10 mouse cellular contexts compared by ENCODE assay signal in genomic region chr11:100411736-100412135, GRCm38 (mm10). TPM values are rescaled to one million over a fixed set of nuclear protein-coding genes. Genes with fewer than 3 reads are reported as not detected.
DNase-seq lines count a peak whose midpoint lies in the region; ATAC-seq and TF ChIP-seq lines count a peak whose summit lies in the region.
"Had no signal": no experiment of that assay in that cellular context is flagged by ENCODE, and none has a peak within 500 bp of the region (broad histone marks: within the 10 kb centered on the region; RNA-seq: fewer than 3 reads in every experiment).

No protein-coding gene starts in this region.

- H3K27me3 ChIP-seq in heart, embryonic 12.5 days (replicated peaks), result no peaks in the 10 kb centered on the region
- no peaks in the 10 kb centered on the region for H3K27me3 ChIP-seq in lung, embryonic 16.5 days (ENCODE audit: control insufficient read depth, insufficient read depth, low read depth, low read length)
- H3K27me3 ChIP-seq in lung, postnatal 0 days (replicated peaks; ENCODE audit: insufficient read depth, low read length), result no peaks in the 10 kb centered on the region
- H3K27me3 ChIP-seq in embryonic facial prominence, embryonic 13.5 days, result no peaks in the 10 kb centered on the region
- H3K27me3 ChIP-seq in stomach, postnatal 0 days (ENCODE audit: control insufficient read depth, insufficient read depth, low read length), result no peaks in the 10 kb centered on the region

- H3K4me1 ChIP-seq in heart, embryonic 12.5 days (replicated peaks), result peaks cover 38% of the 10 kb centered on the region
- H3K4me1 ChIP-seq in lung, embryonic 16.5 days (replicated peaks; ENCODE audit: control insufficient read depth, insufficient read depth, low read length), result peaks cover 33% of the 10 kb centered on the region
- peaks cover 20% of the 10 kb centered on the region for H3K4me1 ChIP-seq in lung, postnatal 0 days (ENCODE audit: insufficient read depth, low read depth, low read length)
- peaks cover 46% of the 10 kb centered on the region for H3K4me1 ChIP-seq in embryonic facial prominence, embryonic 13.5 days
- peaks cover 7% of the 10 kb centered on the region; the same call in 1 of the 2 replicates for H3K4me1 ChIP-seq in stomach, postnatal 0 days (replicated peaks; ENCODE audit: control insufficient read depth, insufficient read depth)

- 0 out of 2 replicates have a peak overlapping the region, but pooled peaks have one; percentile 4 for H3K27ac ChIP-seq in heart, embryonic 12.5 days (ENCODE audit: poor library complexity, severe bottlenecking)
- H3K27ac ChIP-seq in lung, embryonic 16.5 days (ENCODE audit: low read length), result no peak overlapping the region
- H3K27ac ChIP-seq in lung, postnatal 0 days (ENCODE audit: low read length), result no peak overlapping the region
- peak overlapping the region; percentile 39; the same call in 1 of the 2 replicates for H3K27ac ChIP-seq in embryonic facial prominence, embryonic 13.5 days
- peak overlapping the region; percentile 94 for H3K27ac ChIP-seq in stomach, postnatal 0 days (replicated peaks)
- H3K27ac ChIP-seq: hindbrain, embryonic 15.5 days had no signal

- DNase-seq in heart, adult 9 months (ENCODE audit: low spot score in 2 of 2), result no peak
- no peak for DNase-seq in lung, postnatal 0 days (ENCODE audit: low spot score)
- peak; percentile 75 for DNase-seq in stomach, postnatal 0 days (ENCODE audit: low spot score)
- DNase-seq in left cerebral cortex, postnatal 14 days (ENCODE audit: low spot score in 2 of 2), result no peak

- H3K4me3 ChIP-seq in heart, embryonic 12.5 days, result peak overlapping the region; percentile 76; the same call in 1 of the 2 replicates
- no peak overlapping the region for H3K4me3 ChIP-seq in lung, embryonic 16.5 days (ENCODE audit: low read length)
- H3K4me3 ChIP-seq in lung, postnatal 0 days (ENCODE audit: low read depth, low read length), result no peak overlapping the region
- H3K4me3 ChIP-seq in embryonic facial prominence, embryonic 13.5 days, result peak overlapping the region; percentile 77; the same call in 1 of the 2 replicates
- 0 out of 2 replicates have a peak overlapping the region, but pooled peaks have one; percentile 12 for H3K4me3 ChIP-seq in stomach, postnatal 0 days (ENCODE audit: low read depth, low read length)
- H3K4me3 ChIP-seq: hindbrain, embryonic 15.5 days had no signal

- no peak for TF ChIP-seq EP300 in lung, postnatal 0 days (IDR thresholded peaks at IDR 0.05)
- TF ChIP-seq EP300 in stomach, postnatal 0 days (optimal IDR thresholded peaks at IDR 0.05), result no peak

- no peak for TF ChIP-seq CTCF in lung, postnatal 0 days (IDR thresholded peaks at IDR 0.05)
- TF ChIP-seq CTCF in stomach, postnatal 0 days (IDR thresholded peaks at IDR 0.05; ENCODE audit: low read depth), result no peak

- peaks cover 36% of the 10 kb centered on the region for H3K36me3 ChIP-seq in heart, embryonic 12.5 days
- H3K36me3 ChIP-seq in lung, embryonic 16.5 days (ENCODE audit: control insufficient read depth, insufficient read depth, low read length), result peaks cover 11% of the 10 kb centered on the region
- H3K36me3 ChIP-seq in lung, postnatal 0 days (ENCODE audit: insufficient read depth, low read length), result peaks cover 5% of the 10 kb centered on the region; the same call in 1 of the 2 replicates
- H3K36me3 ChIP-seq in embryonic facial prominence, embryonic 13.5 days, result peaks cover 29% of the 10 kb centered on the region
- no peaks in the 10 kb centered on the region; the same call in 1 of the 2 replicates for H3K36me3 ChIP-seq in stomach, postnatal 0 days (ENCODE audit: control insufficient read depth, insufficient read depth, low read length)
- H3K36me3 ChIP-seq: hindbrain, embryonic 15.5 days had no signal

- ATAC-seq in heart, embryonic 12.5 days (ENCODE audit: insufficient number of reproducible peaks, low FRiP score), result no peak
- no peak for ATAC-seq in lung, embryonic 16.5 days (ENCODE audit: low read depth)
- ATAC-seq in lung, postnatal 0 days, result no peak
- ATAC-seq in embryonic facial prominence, embryonic 13.5 days (ENCODE audit: insufficient number of reproducible peaks, insufficient read depth, low FRiP score, low TSS enrichment, low read depth), result no peak
- ATAC-seq in stomach, postnatal 0 days (ENCODE audit: low FRiP score, low TSS enrichment), result peak; percentile 26; the same call in 1 of the 2 replicates
- ATAC-seq in CD4-positive, CD25-positive, alpha-beta regulatory T cell, adult 4 months, result no peak

- 49% methylated on average over 11 of the region's 11 CpGs for WGBS in heart, embryonic 12.5 days
- WGBS in lung, embryonic 16.5 days, result 66% methylated on average over 11 of the region's 11 CpGs
- WGBS in lung, postnatal 0 days, result 65% methylated on average over 11 of the region's 11 CpGs
- WGBS in embryonic facial prominence, embryonic 13.5 days, result 78% methylated on average over 11 of the region's 11 CpGs
- 46% methylated on average over 11 of the region's 11 CpGs for WGBS in stomach, postnatal 0 days

- H3K9me3 ChIP-seq in heart, embryonic 12.5 days (replicated peaks), result no peaks in the 10 kb centered on the region
- H3K9me3 ChIP-seq in lung, embryonic 16.5 days (ENCODE audit: control insufficient read depth, low read length), result no peaks in the 10 kb centered on the region
- H3K9me3 ChIP-seq in lung, postnatal 0 days (ENCODE audit: low read length), result no peaks in the 10 kb centered on the region
- no peaks in the 10 kb centered on the region for H3K9me3 ChIP-seq in embryonic facial prominence, embryonic 13.5 days
- H3K9me3 ChIP-seq in stomach, postnatal 0 days (ENCODE audit: control insufficient read depth, low read length), result no peaks in the 10 kb centered on the region
- H3K9me3 ChIP-seq: hindbrain, embryonic 15.5 days had no signal

- intact Hi-C loops in left cerebral cortex, postnatal 14 days (cut with DNase I), result no loop called here

- H3K4me2 ChIP-seq in heart, embryonic 12.5 days, result peak overlapping the region; percentile 82
- peak overlapping the region; percentile 79; the same call in 1 of the 2 replicates for H3K4me2 ChIP-seq in lung, embryonic 16.5 days (ENCODE audit: low read depth, low read length)
- no peak overlapping the region; the same call in 1 of the 2 replicates for H3K4me2 ChIP-seq in lung, postnatal 0 days (replicated peaks; ENCODE audit: low read depth, low read length)
- H3K4me2 ChIP-seq in embryonic facial prominence, embryonic 13.5 days, result peak overlapping the region; percentile 80
- H3K4me2 ChIP-seq in stomach, postnatal 0 days (replicated peaks; ENCODE audit: low read depth), result peak overlapping the region; percentile 79
- H3K4me2 ChIP-seq: hindbrain, embryonic 15.5 days had no signal

- peak overlapping the region; percentile 90; the same call in 1 of the 2 replicates for H3K9ac ChIP-seq in heart, embryonic 12.5 days
- H3K9ac ChIP-seq in lung, embryonic 16.5 days (ENCODE audit: low read length), result peak overlapping the region; percentile 91
- H3K9ac ChIP-seq in lung, postnatal 0 days (replicated peaks; ENCODE audit: low read depth), result no peak overlapping the region
- H3K9ac ChIP-seq in embryonic facial prominence, embryonic 13.5 days, result peak overlapping the region; percentile 88; the same call in 1 of the 2 replicates
- peak overlapping the region; percentile 18; the same call in 1 of the 2 replicates for H3K9ac ChIP-seq in stomach, postnatal 0 days (ENCODE audit: low read length)
- H3K9ac ChIP-seq: hindbrain, embryonic 15.5 days had no signal

RNA-seq across cellular contexts. Expression of gene P3h4, which starts 2.9 kb away (rescaled TPM):
- polyA plus RNA-seq in heart, embryonic 12.5 days (2016; fragmentation: Nextera tagmentation; extraction: Ambion mirVana), result 69.7 and 78.3 TPM in 2 replicates
- 68.3 and 68.8 TPM in 2 replicates for polyA plus RNA-seq in lung, embryonic 16.5 days (2015; fragmentation: Nextera tagmentation; extraction: Ambion mirVana)
- polyA plus RNA-seq in lung, postnatal 0 days (2015; fragmentation: Nextera tagmentation; extraction: Ambion mirVana), result 44.9 and 47.1 TPM in 2 replicates
- polyA plus RNA-seq in embryonic facial prominence, embryonic 13.5 days (2015; fragmentation: Nextera tagmentation; extraction: Ambion mirVana), result 52.2 and 57.2 TPM in 2 replicates
- polyA plus RNA-seq in stomach, postnatal 0 days (2015; fragmentation: Nextera tagmentation; extraction: Ambion mirVana), result 40.6 and 43.2 TPM in 2 replicates
- not detected for polyA plus RNA-seq in CD4-positive, CD25-positive, alpha-beta regulatory T cell, adult 4 months (2017; shearing (Covaris generic))
- total RNA-seq in left cerebral cortex, postnatal 14 days (2021), result 1 to 10 TPM; 5.7 to 5.8 TPM

RNA-seq across cellular contexts. Expression of gene Fkbp10, which starts 3.8 kb away (rescaled TPM):
- polyA plus RNA-seq in heart, embryonic 12.5 days (2016; fragmentation: Nextera tagmentation; extraction: Ambion mirVana), result 114 and 124 TPM in 2 replicates
- polyA plus RNA-seq in lung, embryonic 16.5 days (2015; fragmentation: Nextera tagmentation; extraction: Ambion mirVana), result 148 and 152 TPM in 2 replicates
- 75.6 and 86.5 TPM in 2 replicates for polyA plus RNA-seq in lung, postnatal 0 days (2015; fragmentation: Nextera tagmentation; extraction: Ambion mirVana)
- 125 and 134 TPM in 2 replicates for polyA plus RNA-seq in embryonic facial prominence, embryonic 13.5 days (2015; fragmentation: Nextera tagmentation; extraction: Ambion mirVana)
- 59.5 and 62.1 TPM in 2 replicates for polyA plus RNA-seq in stomach, postnatal 0 days (2015; fragmentation: Nextera tagmentation; extraction: Ambion mirVana)
- polyA plus RNA-seq in CD4-positive, CD25-positive, alpha-beta regulatory T cell, adult 4 months (2017; shearing (Covaris generic)), result not detected
- total RNA-seq in left cerebral cortex, postnatal 14 days (2021), result 10 to 100 TPM; 10.0 to 12.2 TPM
- total RNA-seq: common myeloid progenitor, adult 5-6 weeks had no signal

RNA-seq across cellular contexts. Expression of gene Jup, which starts 14.2 kb away (rescaled TPM):
- polyA plus RNA-seq in heart, embryonic 12.5 days (2016; fragmentation: Nextera tagmentation; extraction: Ambion mirVana), result 107 and 109 TPM in 2 replicates
- polyA plus RNA-seq in lung, embryonic 16.5 days (2015; fragmentation: Nextera tagmentation; extraction: Ambion mirVana), result 165 and 167 TPM in 2 replicates
- 231 and 251 TPM in 2 replicates for polyA plus RNA-seq in lung, postnatal 0 days (2015; fragmentation: Nextera tagmentation; extraction: Ambion mirVana)
- 104 TPM in 2 replicates for polyA plus RNA-seq in embryonic facial prominence, embryonic 13.5 days (2015; fragmentation: Nextera tagmentation; extraction: Ambion mirVana)
- 234 and 259 TPM in 2 replicates for polyA plus RNA-seq in stomach, postnatal 0 days (2015; fragmentation: Nextera tagmentation; extraction: Ambion mirVana)
- 1 to 10 TPM in 1 of 2 experiments, under 1 TPM in 1; 0.32 to 1.9 TPM for polyA plus RNA-seq in CD4-positive, CD25-positive, alpha-beta regulatory T cell, adult 4 months (2017; shearing (Covaris generic))
- total RNA-seq in left cerebral cortex, postnatal 14 days (2021), result 10 to 100 TPM; 38.1 to 49.8 TPM

RNA-seq across cellular contexts. Expression of gene Nt5c3b, which starts 29.9 kb away (rescaled TPM):
- polyA plus RNA-seq in heart, embryonic 12.5 days (2016; fragmentation: Nextera tagmentation; extraction: Ambion mirVana), result 101 and 104 TPM in 2 replicates
- polyA plus RNA-seq in lung, embryonic 16.5 days (2015; fragmentation: Nextera tagmentation; extraction: Ambion mirVana), result 126 and 129 TPM in 2 replicates
- polyA plus RNA-seq in lung, postnatal 0 days (2015; fragmentation: Nextera tagmentation; extraction: Ambion mirVana), result 56.3 and 57.6 TPM in 2 replicates
- polyA plus RNA-seq in embryonic facial prominence, embryonic 13.5 days (2015; fragmentation: Nextera tagmentation; extraction: Ambion mirVana), result 158 and 167 TPM in 2 replicates
- 69.6 and 70.7 TPM in 2 replicates for polyA plus RNA-seq in stomach, postnatal 0 days (2015; fragmentation: Nextera tagmentation; extraction: Ambion mirVana)
- 100 to 1,000 TPM; 126 to 156 TPM for polyA plus RNA-seq in CD4-positive, CD25-positive, alpha-beta regulatory T cell, adult 4 months (2017; shearing (Covaris generic))
- total RNA-seq in left cerebral cortex, postnatal 14 days (2021), result 10 to 100 TPM; 62.9 to 63.1 TPM

RNA-seq across cellular contexts. Expression of gene Klhl10, which starts 30.0 kb away (rescaled TPM):
- 0.65 and 0.76 TPM in 2 replicates for polyA plus RNA-seq in heart, embryonic 12.5 days (2016; fragmentation: Nextera tagmentation; extraction: Ambion mirVana)
- 0.60 and 0.73 TPM in 2 replicates for polyA plus RNA-seq in lung, embryonic 16.5 days (2015; fragmentation: Nextera tagmentation; extraction: Ambion mirVana)
- 0.38 and 0.43 TPM in 2 replicates for polyA plus RNA-seq in lung, postnatal 0 days (2015; fragmentation: Nextera tagmentation; extraction: Ambion mirVana)
- 1.1 and 1.7 TPM in 2 replicates for polyA plus RNA-seq in embryonic facial prominence, embryonic 13.5 days (2015; fragmentation: Nextera tagmentation; extraction: Ambion mirVana)
- 0.16 and 0.22 TPM in 2 replicates for polyA plus RNA-seq in stomach, postnatal 0 days (2015; fragmentation: Nextera tagmentation; extraction: Ambion mirVana)
- polyA plus RNA-seq in CD4-positive, CD25-positive, alpha-beta regulatory T cell, adult 4 months (2017; shearing (Covaris generic)), result under 1 TPM; 0.16 to 0.65 TPM
- 1 to 10 TPM; 1.4 to 2.2 TPM for total RNA-seq in left cerebral cortex, postnatal 14 days (2021)
- total RNA-seq: common myeloid progenitor, adult 5-6 weeks had no signal

Comparison
In these comparisons a context has a peak if more than half of its experiments do, and no peak if none do; other contexts are left out.
1. H3K27ac ChIP-seq: peak in heart, embryonic 12.5 days (single experiment), embryonic facial prominence, embryonic 13.5 days (single experiment) and stomach, postnatal 0 days (single experiment); none in lung, embryonic 16.5 days (single experiment) and lung, postnatal 0 days (single experiment).
2. H3K4me3 ChIP-seq: peak in heart, embryonic 12.5 days (single experiment), embryonic facial prominence, embryonic 13.5 days (single experiment) and stomach, postnatal 0 days (single experiment); none in lung, embryonic 16.5 days (single experiment) and lung, postnatal 0 days (single experiment).
3. RNA of gene P3h4, which starts 2.9 kb away (polyA plus RNA-seq): 69.7 to 78.3 TPM in heart, embryonic 12.5 days, 68.3 to 68.8 TPM in lung, embryonic 16.5 days, 52.2 to 57.2 TPM in embryonic facial prominence, embryonic 13.5 days, 44.9 to 47.1 TPM in lung, postnatal 0 days and 40.6 to 43.2 TPM in stomach, postnatal 0 days; not detected in CD4-positive, CD25-positive, alpha-beta regulatory T cell, adult 4 months; every median in the first group is over 10 times any median in the second.
4. RNA of gene Fkbp10, which starts 3.8 kb away (polyA plus RNA-seq): 148 to 152 TPM in lung, embryonic 16.5 days, 125 to 134 TPM in embryonic facial prominence, embryonic 13.5 days, 114 to 124 TPM in heart, embryonic 12.5 days, 75.6 to 86.5 TPM in lung, postnatal 0 days and 59.5 to 62.1 TPM in stomach, postnatal 0 days; not detected in CD4-positive, CD25-positive, alpha-beta regulatory T cell, adult 4 months; every median in the first group is over 10 times any median in the second.
5. RNA of gene Jup, which starts 14.2 kb away (polyA plus RNA-seq): 234 to 259 TPM in stomach, postnatal 0 days, 231 to 251 TPM in lung, postnatal 0 days, 165 to 167 TPM in lung, embryonic 16.5 days, 107 to 109 TPM in heart, embryonic 12.5 days and 104 TPM in embryonic facial prominence, embryonic 13.5 days; 0.32 to 1.9 TPM in CD4-positive, CD25-positive, alpha-beta regulatory T cell, adult 4 months; every median in the first group is over 10 times any median in the second.